In genomic region chr1:128875289-128875688, GRCm38 (mm10) we compare ENCODE assay signal across 9 mouse cellular contexts.
A peak's percentile ranks its signal among the peaks of the same experiment; 100 is the strongest.
DNase-seq lines count a peak whose midpoint lies in the region; ATAC-seq and TF ChIP-seq lines count a peak whose summit lies in the region.
"Had no signal": no experiment of that assay in that cellular context is flagged by ENCODE, and none has a peak within 500 bp of the region (broad histone marks: within the 10 kb centered on the region; RNA-seq: fewer than 3 reads in every experiment).

No protein-coding gene starts in this region.

- no peak overlapping the region for H3K4me2 ChIP-seq in kidney, postnatal 0 days (ENCODE audit: low read length)
- H3K4me2 ChIP-seq: embryonic facial prominence, embryonic 13.5 days had no signal

- no peak for TF ChIP-seq POLR2A in testis, adult 2 months (IDR thresholded peaks at IDR 0.05; ENCODE audit: control insufficient read depth, low read depth, low read length)

- H3K4me1 ChIP-seq in forebrain, embryonic 10.5 days, result no peaks in the 10 kb centered on the region
- H3K4me1 ChIP-seq in kidney, postnatal 0 days (replicated peaks; ENCODE audit: insufficient read depth, low read length), result no peaks in the 10 kb centered on the region
- 0 out of 2 replicates have a peak, but pooled peaks cover 3% of the 10 kb centered on the region for H3K4me1 ChIP-seq in midbrain, embryonic 10.5 days
- peaks cover 14% of the 10 kb centered on the region for H3K4me1 ChIP-seq in testis, adult 2 months (ENCODE audit: control insufficient read depth, insufficient read depth, low read length)
- H3K4me1 ChIP-seq: embryonic facial prominence, embryonic 13.5 days had no signal

- ATAC-seq in kidney, postnatal 0 days (replicated peaks; ENCODE audit: low FRiP score, low read depth), result peak; percentile 38; the same call in 1 of the 2 replicates

- no peak overlapping the region for H3K9ac ChIP-seq in kidney, postnatal 0 days (ENCODE audit: low read depth, low read length)
- H3K9ac ChIP-seq: embryonic facial prominence, embryonic 13.5 days had no signal

- no peaks in the 10 kb centered on the region for H3K36me3 ChIP-seq in forebrain, embryonic 10.5 days (replicated peaks)
- no peaks in the 10 kb centered on the region for H3K36me3 ChIP-seq in kidney, postnatal 0 days (ENCODE audit: insufficient read depth, low read length)
- H3K36me3 ChIP-seq in midbrain, embryonic 10.5 days, result no peaks in the 10 kb centered on the region
- H3K36me3 ChIP-seq in testis, adult 2 months (ENCODE audit: control insufficient read depth, insufficient read depth, low read length), result no peaks in the 10 kb centered on the region
- H3K36me3 ChIP-seq: embryonic facial prominence, embryonic 13.5 days had no signal

- H3K27me3 ChIP-seq in forebrain, embryonic 10.5 days (ENCODE audit: poor library complexity, severe bottlenecking), result no peaks in the 10 kb centered on the region
- H3K27me3 ChIP-seq in kidney, postnatal 0 days (ENCODE audit: insufficient read depth, low read length), result no peaks in the 10 kb centered on the region
- H3K27me3 ChIP-seq in midbrain, embryonic 10.5 days (ENCODE audit: low read depth, poor library complexity, severe bottlenecking), result no peaks in the 10 kb centered on the region
- H3K27me3 ChIP-seq in testis, adult 2 months (ENCODE audit: control insufficient read depth, insufficient read depth, low read length), result no peaks in the 10 kb centered on the region
- H3K27me3 ChIP-seq: embryonic facial prominence, embryonic 13.5 days had no signal

- 14% methylated on average over 8 of the region's 8 CpGs for WGBS in forebrain, embryonic 10.5 days
- 10% methylated on average over 8 of the region's 8 CpGs for WGBS in kidney, postnatal 0 days
- 16% methylated on average over 8 of the region's 8 CpGs for WGBS in midbrain, embryonic 10.5 days

- no peak for DNase-seq in gastrocnemius, adult 2 months
- no peak for DNase-seq in gastrocnemius, postnatal 14 days
- DNase-seq in A20 (ENCODE audit: low read depth, low spot score), result peak; percentile 66
- DNase-seq in adrenal gland, postnatal 14 days, result peak; percentile 40
- peak; percentile 59 for DNase-seq in forebrain, embryonic 10.5 days (ENCODE audit: extremely low spot score, low spot score)
- peak; percentile 64 for DNase-seq in kidney, postnatal 0 days (ENCODE audit: low spot score)
- peak; percentile 64 for DNase-seq in midbrain, embryonic 10.5 days (ENCODE audit: low spot score)

- intact Hi-C loops in gastrocnemius, adult 2 months (cut with DNase I), result loop anchor here (10.0 kb wide), 1 partner anchor 1320 kb away; no protein-coding TSS in a partner anchor
- intact Hi-C loops in gastrocnemius, postnatal 14 days (cut with DNase I; ENCODE audit: low total_unique reads), result loop anchor here (5.0 kb wide), 1 partner anchor 367 kb away; no protein-coding TSS in a partner anchor

- no peak overlapping the region for H3K4me3 ChIP-seq in gastrocnemius, adult 2 months
- no peak overlapping the region for H3K4me3 ChIP-seq in forebrain, embryonic 10.5 days
- no peak overlapping the region for H3K4me3 ChIP-seq in kidney, postnatal 0 days (replicated peaks; ENCODE audit: low read depth, low read length)
- no peak overlapping the region for H3K4me3 ChIP-seq in midbrain, embryonic 10.5 days
- H3K4me3 ChIP-seq in testis, adult 2 months (ENCODE audit: control insufficient read depth, low read depth, low read length), result no peak overlapping the region
- H3K4me3 ChIP-seq: embryonic facial prominence, embryonic 13.5 days had no signal

- peak; percentile 83 for TF ChIP-seq CTCF in gastrocnemius, adult 2 months (IDR thresholded peaks at IDR 0.05)
- peak; percentile 90 for TF ChIP-seq CTCF in kidney, postnatal 0 days (IDR thresholded peaks at IDR 0.05; ENCODE audit: low read depth)
- peak; percentile 72; the same call in 1 of the 2 replicates for TF ChIP-seq CTCF in testis, adult 2 months (IDR thresholded peaks at IDR 0.05; ENCODE audit: control insufficient read depth, insufficient read depth, insufficient replicate concordance, low read depth, low read length)

- no peak overlapping the region for H3K27ac ChIP-seq in gastrocnemius, adult 2 months
- no peak overlapping the region for H3K27ac ChIP-seq in forebrain, embryonic 10.5 days
- H3K27ac ChIP-seq in kidney, postnatal 0 days, result no peak overlapping the region
- H3K27ac ChIP-seq in midbrain, embryonic 10.5 days (replicated peaks), result no peak overlapping the region
- H3K27ac ChIP-seq in testis, adult 2 months (ENCODE audit: control insufficient read depth, insufficient read depth, low read depth, low read length), result no peak overlapping the region
- H3K27ac ChIP-seq: embryonic facial prominence, embryonic 13.5 days had no signal

- no peaks in the 10 kb centered on the region for H3K9me3 ChIP-seq in forebrain, embryonic 10.5 days
- H3K9me3 ChIP-seq in kidney, postnatal 0 days (replicated peaks; ENCODE audit: low read length), result no peaks in the 10 kb centered on the region
- H3K9me3 ChIP-seq in midbrain, embryonic 10.5 days (replicated peaks), result no peaks in the 10 kb centered on the region
- H3K9me3 ChIP-seq: embryonic facial prominence, embryonic 13.5 days had no signal

Comparison
In these comparisons a context has a peak if more than half of its experiments do, and no peak if none do; other contexts are left out.
1. DNase-seq: peak in A20 (single experiment), adrenal gland, postnatal 14 days (single experiment), forebrain, embryonic 10.5 days (single experiment), kidney, postnatal 0 days (single experiment) and midbrain, embryonic 10.5 days (single experiment); none in gastrocnemius, adult 2 months (single experiment) and gastrocnemius, postnatal 14 days (single experiment).
2. Peak in every context shown above with its lines, with median percentiles within 50 percentile points of each other: CTCF ChIP-seq.